Mouse (Mus musculus): ENCODE measurements around the gene Tlr13.

Tlr13 gene

DNA sequence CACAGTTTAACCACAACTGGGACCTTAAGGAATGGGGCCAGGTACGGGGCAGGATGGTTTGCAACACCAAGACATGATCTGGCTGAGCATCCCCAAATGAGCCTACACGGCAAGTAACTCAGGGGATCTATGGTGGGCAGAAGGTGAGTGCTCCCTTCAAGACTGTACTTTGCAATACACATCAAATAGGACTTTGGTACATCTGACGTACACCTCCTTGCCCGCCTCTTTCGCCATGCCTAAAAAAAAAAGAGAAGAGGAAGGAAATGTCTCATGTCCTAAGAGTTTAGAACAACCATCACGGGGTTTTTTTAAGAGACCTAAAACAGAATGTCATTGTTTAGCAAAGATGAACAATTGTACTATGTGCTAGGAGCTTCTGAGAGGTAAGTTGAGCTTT, at the start of gene Tlr13:
Gene Tlr13 (plus strand): TSS at position 269 of the 400 bp plus-strand sequence.
- DNase-seq (ENCODE audit: low read depth) = no peak

DNA sequence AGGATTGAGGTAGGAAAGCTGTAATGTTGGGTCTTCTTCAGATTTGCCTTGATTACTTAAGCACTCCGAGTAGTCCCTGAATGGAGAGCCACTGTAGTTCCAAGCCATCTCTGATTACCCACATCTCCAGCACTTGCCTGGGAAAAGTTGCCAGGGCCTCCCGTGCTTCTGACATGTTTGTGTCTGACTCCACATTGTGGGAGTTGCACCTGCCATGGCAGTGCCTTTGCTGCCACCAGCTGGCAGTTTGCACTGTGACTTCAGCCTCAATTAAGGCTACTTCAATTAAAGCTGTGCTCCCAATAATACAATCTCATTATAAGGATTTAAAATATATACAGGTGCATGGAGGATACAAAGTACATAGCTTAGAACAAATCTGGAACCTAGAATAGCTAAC, 37.5 kb upstream of the Tlr13 start:
- peak; percentile 15 for DNase-seq (ENCODE audit: low read depth)

DNA sequence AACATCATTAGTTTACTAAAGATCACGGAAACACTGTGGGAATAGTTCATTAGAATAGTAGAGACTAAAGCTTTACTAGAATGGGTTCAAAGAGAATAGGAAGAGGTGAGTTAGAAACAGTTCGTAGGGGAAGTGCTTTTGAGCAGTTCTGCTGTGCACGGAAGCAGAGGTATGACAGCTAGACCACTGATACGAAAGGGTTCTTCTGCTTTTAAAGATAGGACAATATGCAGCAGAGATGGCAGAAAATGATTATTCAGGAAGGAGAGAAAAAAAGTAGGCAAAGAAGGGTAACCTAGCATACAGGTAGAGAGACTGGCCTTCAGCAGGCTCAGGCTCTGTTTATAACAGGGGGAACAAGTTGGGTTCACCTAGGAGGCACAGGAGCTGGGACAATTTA, 29.1 kb upstream of the Tlr13 start:
- no peak for DNase-seq (ENCODE audit: low read depth)

GRCm38 (mm10) chrX:106114674-106115073, 28.3 kb upstream of the Tlr13 start:
- no peak for DNase-seq (ENCODE audit: low read depth)

DNA sequence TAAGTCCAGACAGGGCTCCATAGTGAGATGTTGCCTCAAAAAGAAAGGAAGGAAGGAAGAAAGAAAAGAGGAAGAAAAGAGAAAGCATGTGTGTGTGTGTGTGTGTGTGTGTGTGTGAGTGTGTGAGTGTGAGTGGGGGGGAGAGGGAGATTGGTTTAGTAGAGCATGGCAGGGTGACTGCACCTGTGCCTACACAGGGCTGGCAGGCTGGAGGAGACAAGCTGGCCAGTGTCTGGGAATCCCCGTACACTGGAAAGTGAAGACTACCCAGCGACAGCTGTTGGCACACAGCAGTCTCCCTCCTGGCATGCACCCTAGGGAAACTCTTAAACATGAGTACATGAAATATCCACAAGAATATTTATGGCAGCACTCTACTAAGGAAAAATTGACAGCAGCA, 20.2 kb upstream of the Tlr13 start:
- DNase-seq (ENCODE audit: low read depth) = no peak

- DNase-seq (ENCODE audit: low read depth) = no peak
These were observed 14.7 kb upstream of the Tlr13 start for GRCm38 (mm10) chrX:106128283-106128682.

GRCm38 (mm10) chrX:106129877-106130276, 13.1 kb upstream of the Tlr13 start:
- DNase-seq (ENCODE audit: low read depth) = no peak

DNA sequence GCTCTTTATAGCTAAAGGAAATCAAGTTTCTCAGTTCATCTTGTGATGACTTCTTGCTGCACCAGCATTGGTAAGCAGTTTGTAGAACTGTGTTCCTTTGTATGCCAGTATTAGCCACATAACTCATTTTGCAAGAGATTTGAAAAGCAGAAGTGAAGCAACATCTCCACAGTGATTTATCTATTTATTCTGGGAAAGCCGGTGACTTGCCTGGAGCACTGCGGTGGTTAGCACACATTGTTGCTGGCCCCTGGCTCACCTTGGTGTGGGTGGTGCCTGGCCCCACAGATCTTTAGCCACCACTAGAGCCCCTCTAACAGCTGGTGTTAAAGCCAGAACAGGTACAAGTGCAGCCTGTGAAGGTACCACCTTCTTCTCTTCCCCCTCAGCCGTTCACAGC, 8.1 kb upstream of the Tlr13 start:
- peak; percentile 1 for DNase-seq (ENCODE audit: low read depth)

DNA sequence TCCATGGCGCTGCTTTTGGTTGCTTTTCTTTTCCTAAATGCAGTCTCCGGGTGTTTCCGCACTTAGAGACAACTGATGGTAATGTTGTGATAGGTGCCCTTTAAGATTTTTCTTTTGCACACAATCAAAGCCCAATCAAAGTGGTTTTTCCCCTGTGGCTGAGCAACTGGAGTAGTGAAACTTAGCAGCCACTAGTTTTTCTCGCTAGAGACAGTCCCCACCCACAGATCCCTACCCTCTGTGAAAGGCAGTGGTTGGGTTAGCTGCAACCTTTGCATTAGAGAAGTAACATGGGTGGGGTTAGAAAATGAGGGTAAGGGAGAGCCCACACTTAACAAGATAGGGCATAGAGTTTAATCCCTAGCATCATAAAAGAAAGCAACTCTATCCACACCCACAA, 7.5 kb upstream of the Tlr13 start:
- peak; percentile 17 for DNase-seq (ENCODE audit: low read depth)

- DNase-seq (ENCODE audit: low read depth) = peak; percentile 39
These were observed 7.0 kb upstream of the Tlr13 start for GRCm38 (mm10) chrX:106135916-106136575.

DNA sequence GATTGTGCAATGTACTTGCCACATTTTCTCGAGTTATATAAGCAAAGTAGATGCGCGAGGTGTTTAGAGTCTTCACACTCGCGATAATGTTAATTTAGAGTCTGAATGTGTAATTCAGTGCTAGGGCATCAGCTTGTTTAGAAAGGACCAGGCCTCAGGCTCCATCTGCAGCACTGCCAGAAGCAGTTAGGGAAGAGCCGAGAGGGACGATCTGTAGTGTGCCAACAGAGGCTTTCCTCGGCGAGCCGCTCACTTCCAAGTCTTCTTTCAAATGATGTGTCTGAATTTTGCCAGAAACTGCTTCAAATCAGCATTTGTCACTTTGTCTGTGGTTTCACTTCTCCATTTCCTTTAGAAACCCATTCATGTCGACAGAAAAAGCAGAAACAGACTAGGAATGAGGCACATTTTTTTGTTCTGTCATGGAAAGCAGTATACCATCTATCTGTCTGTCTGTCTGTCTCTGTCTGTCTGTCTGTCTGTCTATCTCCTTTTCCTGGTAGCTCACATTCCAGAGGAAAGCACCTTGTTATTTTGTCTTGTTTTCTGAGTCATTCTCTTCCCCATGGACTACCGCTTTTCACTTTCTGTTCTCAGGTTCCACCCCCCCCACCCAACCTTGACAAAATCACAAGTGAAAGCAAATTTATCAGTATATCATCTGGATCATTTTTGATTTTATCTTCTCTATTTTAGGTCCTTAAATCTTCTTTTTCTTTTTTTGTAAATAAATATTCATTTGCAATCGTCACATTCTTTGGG, 3.5 kb upstream of the Tlr13 start:
- peak; percentile 10 for DNase-seq (ENCODE audit: low read depth)

DNA sequence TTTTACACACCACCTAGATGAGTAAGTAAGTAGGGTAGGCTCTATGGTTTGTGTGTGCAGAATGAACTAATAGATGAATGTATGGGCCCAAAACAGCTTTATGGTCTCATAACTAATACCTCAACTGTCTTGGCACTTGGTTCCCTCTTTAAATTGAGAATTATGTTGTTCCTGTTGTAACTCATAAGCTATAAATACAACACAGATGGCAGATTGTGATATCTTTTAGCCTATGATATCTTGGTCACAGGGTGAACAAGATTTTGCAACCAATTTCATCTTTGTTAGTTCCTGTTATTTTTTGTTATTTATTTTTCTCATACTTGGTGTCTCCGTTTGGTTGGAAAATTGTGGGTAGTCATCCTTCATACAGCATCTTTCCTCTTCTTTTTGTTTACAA, 5.2 kb downstream of the Tlr13 start:
- no peak for DNase-seq (ENCODE audit: low read depth)

DNA sequence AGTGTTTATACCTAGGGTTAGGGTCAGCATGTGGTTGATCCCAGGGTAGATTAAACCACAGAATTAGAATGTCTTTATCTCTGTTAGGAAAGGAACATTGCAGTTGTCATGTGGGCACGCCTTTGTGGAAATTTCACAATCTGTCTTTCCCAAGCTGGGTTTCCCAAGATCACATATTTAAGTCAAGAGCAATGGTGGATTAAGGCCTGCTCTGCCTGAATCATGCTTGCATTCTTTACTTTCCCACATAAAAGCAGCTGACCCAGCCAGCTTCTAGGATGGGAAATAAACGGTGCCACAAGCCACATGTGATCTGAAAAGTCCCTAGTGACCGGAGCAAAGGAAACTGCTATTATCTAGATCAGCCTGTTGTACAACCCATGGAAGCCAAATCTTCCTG, 6.5 kb downstream of the Tlr13 start:
- no peak for DNase-seq (ENCODE audit: low read depth)

DNA sequence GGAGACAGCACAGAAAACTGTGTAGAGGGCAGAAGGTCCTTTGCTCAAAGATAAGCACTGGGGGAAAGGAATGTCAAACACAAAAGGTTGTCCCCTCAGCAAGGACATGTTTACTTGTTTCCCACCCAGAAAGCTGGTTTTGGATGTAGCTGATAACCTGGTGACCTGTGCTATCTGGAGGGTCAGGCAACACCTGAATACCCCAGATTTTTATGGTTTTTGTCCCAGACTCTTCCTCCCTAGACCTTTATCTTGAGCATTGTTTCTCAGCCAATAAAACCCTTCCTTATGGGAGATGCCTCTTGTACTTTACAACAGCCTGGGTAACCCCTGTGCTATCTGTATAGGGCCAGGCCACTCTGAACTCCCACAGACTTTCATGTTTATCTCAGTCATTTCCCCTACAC, 11.2 kb downstream of the Tlr13 start:
- no peak for DNase-seq (ENCODE audit: low read depth)

GRCm38 (mm10) chrX:106155892-106156291, 12.9 kb downstream of the Tlr13 start:
- DNase-seq (ENCODE audit: low read depth) = no peak

DNA sequence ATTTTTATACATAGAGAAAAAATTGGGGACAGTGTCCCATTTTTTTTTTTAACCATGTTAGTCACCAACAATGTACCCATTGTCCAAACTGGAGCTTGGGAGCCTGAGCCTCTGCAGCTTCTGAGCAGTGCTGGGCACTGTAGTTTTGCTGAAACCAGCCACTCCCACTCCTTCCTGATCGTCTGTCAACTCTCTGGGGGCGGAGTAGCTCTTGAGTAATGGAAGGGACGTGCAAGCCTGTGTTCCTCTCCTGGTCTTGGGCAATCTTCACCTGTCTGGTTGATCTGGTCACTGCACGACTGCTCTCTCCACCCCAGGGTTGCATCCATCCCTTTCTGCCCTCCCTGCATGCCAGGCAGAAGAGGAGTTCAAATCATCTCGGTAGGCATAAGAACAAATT, 21.0 kb downstream of the Tlr13 start:
- DNase-seq (ENCODE audit: low read depth) = no peak

DNA sequence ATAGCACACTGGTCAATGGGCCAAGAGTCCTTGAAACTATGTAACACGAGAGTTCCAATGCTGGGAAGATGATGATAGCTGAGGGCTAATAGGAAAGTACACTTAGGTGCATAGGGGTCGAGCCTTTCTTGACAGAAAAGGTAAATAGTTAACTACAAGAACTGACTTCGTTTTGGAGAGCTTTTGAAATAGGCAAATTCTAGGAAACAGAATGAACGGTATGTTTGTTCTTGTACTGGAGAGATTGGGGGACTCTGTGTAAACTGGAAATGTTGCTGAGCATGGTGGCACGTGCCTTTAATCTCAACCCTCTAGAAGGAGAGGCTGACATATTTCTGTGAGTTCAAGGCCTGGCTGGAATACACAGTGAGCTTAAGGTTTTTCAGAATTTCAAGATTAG, 21.6 kb downstream of the Tlr13 start:
- DNase-seq (ENCODE audit: low read depth) = no peak

DNA sequence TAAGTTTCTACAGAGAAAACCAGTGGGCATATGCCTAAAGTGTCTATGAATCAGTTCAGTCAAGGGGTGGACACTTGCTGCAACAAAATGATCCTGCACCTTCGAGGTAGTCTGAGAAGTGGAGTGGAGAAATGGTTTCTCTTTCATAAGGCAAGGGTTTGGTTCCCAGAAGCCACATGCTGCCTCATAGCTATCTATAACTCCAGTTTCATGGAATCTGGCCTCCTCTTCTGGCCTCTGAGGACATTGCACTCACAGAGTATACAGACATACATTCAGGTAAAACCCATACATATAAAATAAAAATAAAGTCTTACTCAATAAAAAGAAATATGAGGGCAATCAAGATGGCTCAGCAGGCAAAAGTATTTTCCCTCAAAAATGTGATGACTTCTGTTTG, 22.1 kb downstream of the Tlr13 start:
- DNase-seq (ENCODE audit: low read depth) = no peak

DNA sequence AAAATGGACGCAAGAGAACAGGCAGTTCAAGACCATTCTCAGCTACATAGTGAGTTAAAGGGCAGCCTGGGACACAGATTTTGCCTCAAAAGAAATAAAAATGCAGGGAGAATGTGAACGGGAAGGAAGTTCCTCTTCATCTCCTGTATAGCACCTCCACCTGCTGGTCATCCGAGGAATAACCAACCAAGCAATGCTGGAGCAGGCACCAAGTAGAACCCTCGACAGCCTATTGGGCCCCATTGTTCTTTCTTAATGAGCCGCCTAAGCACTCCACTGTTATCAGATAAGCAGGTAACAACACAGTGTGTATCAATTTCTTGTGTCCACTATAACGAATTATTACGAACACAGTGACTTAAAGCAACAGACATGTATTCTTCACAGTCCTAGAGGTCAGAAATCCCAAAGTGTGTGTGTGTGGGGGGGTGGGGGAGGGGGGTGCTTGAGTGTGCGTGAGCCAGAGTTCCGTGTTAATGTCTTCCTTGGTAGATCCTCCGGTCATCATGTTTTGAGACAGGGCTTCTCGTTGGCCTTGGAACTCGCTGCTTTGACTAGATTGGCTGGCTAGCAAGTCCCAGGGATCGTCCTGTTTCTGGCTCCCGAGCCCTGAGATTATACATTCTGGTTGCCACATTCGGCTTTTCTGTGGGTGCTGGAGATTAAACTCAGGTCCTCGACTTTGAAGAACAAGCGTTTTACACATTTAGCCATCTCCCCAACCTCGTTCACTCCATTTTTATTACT, 28.3 kb downstream of the Tlr13 start:
- DNase-seq (ENCODE audit: low read depth) = peak; percentile 81

- DNase-seq (ENCODE audit: low read depth) = peak; percentile 31
These were observed 28.8 kb downstream of the Tlr13 start for GRCm38 (mm10) chrX:106171853-106172154.

DNA sequence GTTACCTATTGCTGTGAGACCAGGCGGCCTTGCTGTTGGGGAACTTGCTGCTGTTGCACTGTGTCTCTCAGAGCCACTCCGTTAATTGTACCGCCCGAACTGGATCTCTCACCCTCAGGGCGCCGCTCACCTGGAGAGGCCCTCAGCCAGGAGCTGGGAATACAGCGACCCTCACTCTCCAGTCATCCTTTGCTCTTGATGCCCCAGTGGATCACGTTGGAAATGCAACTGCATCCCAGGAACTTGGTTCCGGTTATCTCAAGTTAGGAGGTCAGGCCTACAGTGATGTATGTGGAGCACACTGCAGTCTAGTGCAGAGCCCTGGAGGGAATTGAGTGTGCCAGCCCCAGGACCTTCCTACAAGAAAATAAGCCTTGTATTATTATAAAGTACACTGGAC, 33.3 kb downstream of the Tlr13 start:
- no peak for DNase-seq (ENCODE audit: low read depth)

- no peak for DNase-seq (ENCODE audit: low read depth)
These were observed 41.3 kb downstream of the Tlr13 start for GRCm38 (mm10) chrX:106184279-106184678.

- DNase-seq (ENCODE audit: low read depth) = no peak
These were observed 42.7 kb downstream of the Tlr13 start for GRCm38 (mm10) chrX:106185706-106186105.

Data from naive thymus-derived CD4-positive, alpha-beta T cell, adult 2 months (primary cell).